Mouse (Mus musculus) liver, postnatal 0 days (tissue): ENCODE results near the gene Pecam1. TPM values are rescaled to one million over a fixed set of nuclear protein-coding genes. Genes with fewer than 3 reads are reported as not detected.

ENCODE experiments used
- ATAC-seq: fragments of 200-750 bp; cut with Nextera tagmentation; 2 replicates; pipeline ENCODE4 v1.8.0; 2017; ENCODE audit warnings: mild to moderate bottlenecking, moderate library complexity
- DNase-seq: peaks from one replicate; pipeline ENCODE4 v3.0.0-alpha.2; 2016
- H3K27ac ChIP-seq: fragments of 300-500 bp; sonication (generic); 2 replicates; pipeline ENCODE4 v1.5.1; 2014; ENCODE audit warnings: antibody characterized with exemption, moderate library complexity, mild to moderate bottlenecking, low read depth
- H3K27me3 ChIP-seq: fragments of 300-500 bp; sonication (generic); 2 replicates; pipeline ENCODE4 v1.6.1; 2014; ENCODE audit warnings: low read length, control low read depth, mixed read lengths; ENCODE audit not compliant: insufficient read depth
- H3K36me3 ChIP-seq: fragments of 300-500 bp; sonication (generic); replicated peaks from 2 replicates; pipeline ENCODE4 v1.6.1; 2014; ENCODE audit warnings: mild to moderate bottlenecking, control low read depth, low read length, moderate library complexity, mixed read lengths; ENCODE audit not compliant: insufficient read depth
- H3K4me1 ChIP-seq: fragments of 300-500 bp; sonication (generic); 2 replicates; pipeline ENCODE4 v1.6.1; 2014; ENCODE audit warnings: antibody characterized with exemption, mild to moderate bottlenecking, control low read depth; ENCODE audit not compliant: insufficient read depth
- H3K4me2 ChIP-seq: fragments of 300-500 bp; sonication (generic); 2 replicates; pipeline ENCODE4 v1.6.1; 2014; ENCODE audit warnings: low read depth, mild to moderate bottlenecking, low read length, moderate library complexity, mixed read lengths
- H3K4me3 ChIP-seq: fragments of 300-500 bp; sonication (generic); 2 replicates; pipeline ENCODE4 v1.5.1; 2014; ENCODE audit warnings: low read depth, low read length
- H3K9ac ChIP-seq: fragments of 300-500 bp; sonication (generic); replicated peaks from 2 replicates; pipeline ENCODE4 v1.6.1; 2014; ENCODE audit warnings: mild to moderate bottlenecking, moderate library complexity
- H3K9me3 ChIP-seq: fragments of 300-500 bp; sonication (generic); 2 replicates; pipeline ENCODE4 v1.6.1; 2016; ENCODE audit warnings: mild to moderate bottlenecking, control low read depth, low read length, mixed read lengths
- CTCF ChIP-seq: sonication (generic); IDR thresholded peaks from 2 replicates; pipeline ENCODE4 v1.5.1; 2016; ENCODE audit warnings: antibody characterized with exemption, low read depth
- EP300 ChIP-seq: IDR thresholded peaks from 2 replicates; pipeline ENCODE4 v1.6.1; 2016; ENCODE audit warnings: antibody characterized with exemption, low read depth, mild to moderate bottlenecking
- WGBS: fragments of 180-500 bp; shearing (Covaris S2); extraction: QIAGEN DNeasy Blood & Tissue Kit; methylation state at CpG from one replicate; pipeline ENCODE4 v1.1.7; 2014; ENCODE audit not compliant: insufficient replicate concordance; 5-methylcytosine and 5-hydroxymethylcytosine counted together
- polyA plus RNA-seq: library from polyadenylated mRNA; unstranded; fragments of >200 nt; fragmentation: Nextera tagmentation; extraction: Ambion mirVana; gene quantifications from 2 replicates; pipeline ENCODE4 v1.2.1, GENCODE M21; 2015

The Pecam1 gene
- polyA plus RNA-seq, 1 experiment from 2014 or later: 9.2 TPM

DNA sequence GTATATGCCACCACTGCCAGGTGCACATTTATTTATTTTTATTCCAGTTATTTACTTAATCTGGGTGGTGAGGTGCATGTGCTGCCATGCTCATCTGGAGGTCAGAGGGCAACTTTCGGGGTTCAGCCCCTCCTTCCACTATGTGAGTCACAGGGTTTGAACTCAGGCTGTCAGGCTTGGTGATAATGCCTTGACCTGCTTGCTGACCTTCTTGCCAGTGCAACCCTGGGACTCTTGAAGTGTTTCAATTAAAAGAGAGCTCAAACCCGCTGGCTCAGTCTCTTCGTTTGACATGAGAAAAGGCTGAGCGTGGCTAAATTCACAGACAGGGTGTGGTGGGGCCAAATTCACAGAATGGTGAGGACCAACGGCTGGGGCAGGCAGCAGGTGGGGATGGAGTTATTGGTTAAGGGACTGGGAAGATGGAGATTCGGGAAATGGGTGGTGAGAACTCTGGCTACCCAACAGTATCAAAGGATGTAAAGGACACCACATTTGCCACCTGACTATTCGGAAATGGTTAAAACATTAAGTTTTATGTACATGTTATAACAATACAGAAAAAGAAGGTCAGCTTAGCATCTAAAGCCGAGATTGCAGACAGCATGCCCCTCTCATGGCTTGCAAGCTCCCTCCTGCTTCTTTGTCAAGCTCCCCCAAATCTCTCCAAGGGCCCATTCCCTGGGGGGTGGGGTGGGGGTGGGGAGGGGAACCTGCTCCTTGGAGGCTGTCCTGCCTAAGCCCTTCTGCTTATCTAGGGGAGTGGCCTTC, 81.1 kb downstream of the Pecam1 start:
- H3K27me3 ChIP-seq: no peaks in the 10 kb centered on the region
- peaks cover 17% of the 10 kb centered on the region for H3K4me1 ChIP-seq
- TF ChIP-seq EP300 (no peak), CTCF (no peak)
- H3K9ac ChIP-seq: no peak overlapping the region
- H3K4me2 ChIP-seq: no peak overlapping the region
- no peak overlapping the region for H3K27ac ChIP-seq
- no peak for ATAC-seq
- H3K36me3 ChIP-seq: no peaks in the 10 kb centered on the region; the same call in 1 of the 2 replicates
- 64% methylated on average over 8 of the region's 8 CpGs for WGBS
- H3K4me3 ChIP-seq: no peak overlapping the region
- DNase-seq: no peak
- H3K9me3 ChIP-seq: no peaks in the 10 kb centered on the region

DNA sequence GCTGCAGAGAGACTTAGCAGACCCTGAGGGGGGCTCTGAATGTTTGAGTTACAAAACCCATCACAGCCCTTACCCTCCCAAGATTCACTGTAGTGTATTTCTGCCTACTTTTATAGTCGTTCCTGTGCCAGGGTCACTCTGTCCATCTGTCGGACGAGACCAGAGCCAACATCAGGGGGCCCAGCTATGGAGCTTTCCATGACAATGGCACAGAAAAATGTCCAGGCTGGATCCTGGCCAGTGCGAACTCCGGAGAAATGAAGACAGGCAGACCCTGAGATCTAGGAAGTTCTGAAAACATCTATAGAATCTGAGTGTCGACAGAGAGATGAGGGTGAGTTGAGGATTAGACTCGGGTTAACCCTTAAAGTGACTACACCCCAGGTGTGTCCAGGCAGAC, 82.1 kb downstream of the Pecam1 start:
- WGBS: 71% methylated on average over 7 of the region's 7 CpGs
- Histone ChIP-seq H3K27ac (no peak overlapping the region), H3K4me3 (no peak overlapping the region), H3K4me2 (no peak overlapping the region), H3K9me3 (no peaks in the 10 kb centered on the region), H3K27me3 (no peaks in the 10 kb centered on the region), H3K36me3 (no peaks in the 10 kb centered on the region; the same call in 1 of the 2 replicates), H3K4me1 (peaks cover 13% of the 10 kb centered on the region), H3K9ac (no peak overlapping the region)
- ATAC-seq (no peak), DNase-seq (no peak)
- TF ChIP-seq CTCF (no peak), EP300 (no peak)

DNA sequence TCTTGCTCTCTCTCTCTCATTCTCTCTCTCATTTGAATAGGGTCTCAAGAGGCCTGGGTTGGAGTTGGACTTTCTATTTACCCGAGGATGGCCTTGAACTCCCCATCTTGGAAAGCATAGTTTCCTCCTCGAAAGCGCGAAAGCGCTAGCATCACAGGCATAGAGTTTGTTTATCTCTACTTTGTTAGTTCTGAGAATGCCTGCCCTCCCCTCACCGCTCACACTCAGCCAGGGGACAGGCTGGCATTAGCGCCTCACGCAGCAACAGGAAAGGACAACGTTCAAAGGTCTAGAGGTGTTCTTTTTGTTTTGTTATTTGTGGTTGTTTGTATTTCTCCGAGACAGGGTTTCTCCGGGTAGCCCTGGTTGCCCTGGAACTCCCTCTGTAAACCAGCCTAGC, 82.6 kb downstream of the Pecam1 start:
- H3K4me1 ChIP-seq: peaks cover 10% of the 10 kb centered on the region
- no peak overlapping the region for H3K4me3 ChIP-seq
- WGBS: 67% methylated on average over 11 of the region's 11 CpGs
- H3K9ac ChIP-seq: no peak overlapping the region
- no peak overlapping the region for H3K27ac ChIP-seq
- H3K27me3 ChIP-seq: no peaks in the 10 kb centered on the region
- TF ChIP-seq CTCF (no peak), EP300 (no peak)
- no peak overlapping the region for H3K4me2 ChIP-seq
- no peaks in the 10 kb centered on the region for H3K9me3 ChIP-seq
- DNase-seq: no peak
- no peaks in the 10 kb centered on the region for H3K36me3 ChIP-seq
- peak; percentile 45; the same call in 1 of the 2 replicates for ATAC-seq

DNA sequence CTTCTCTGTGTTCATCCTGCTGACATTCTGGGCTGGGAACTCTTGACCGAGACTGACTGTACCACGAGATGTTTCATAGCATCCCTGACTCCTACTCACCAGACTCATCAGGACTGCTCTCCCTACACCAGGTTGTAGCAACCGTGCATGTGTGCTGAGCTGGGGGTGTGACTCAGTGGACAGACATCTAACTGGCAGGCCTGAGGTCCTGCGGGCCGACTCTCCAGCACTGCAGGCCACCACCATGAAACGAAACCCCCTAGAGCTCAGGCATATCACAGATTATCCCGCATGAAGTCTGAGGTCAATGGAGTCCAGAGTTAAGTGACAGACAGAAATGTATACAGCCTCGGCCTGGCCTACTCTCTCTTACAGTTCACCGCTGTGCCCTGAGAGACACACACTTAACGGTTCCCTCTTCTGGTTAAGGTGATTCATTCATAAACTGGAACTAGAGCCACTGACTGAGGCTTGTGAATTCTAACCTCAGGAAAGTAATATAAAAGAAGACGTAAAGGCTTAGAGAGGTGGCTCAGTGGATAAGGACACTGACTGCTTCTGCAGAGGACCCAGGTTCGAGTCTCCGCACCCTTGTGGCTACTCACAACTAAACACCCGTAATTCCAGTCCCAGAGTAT, 83.8 kb downstream of the Pecam1 start:
- Histone ChIP-seq H3K9me3 (no peaks in the 10 kb centered on the region), H3K4me1 (peaks cover 10% of the 10 kb centered on the region), H3K9ac (no peak overlapping the region), H3K36me3 (peaks cover 1% of the 10 kb centered on the region; the same call in 1 of the 2 replicates), H3K27me3 (no peaks in the 10 kb centered on the region), H3K4me2 (no peak overlapping the region), H3K4me3 (no peak overlapping the region), H3K27ac (no peak overlapping the region)
- ATAC-seq (no peak), DNase-seq (no peak)
- WGBS: 79% methylated on average over 14 of the region's 14 CpGs
- TF ChIP-seq CTCF (no peak), EP300 (no peak)

DNA sequence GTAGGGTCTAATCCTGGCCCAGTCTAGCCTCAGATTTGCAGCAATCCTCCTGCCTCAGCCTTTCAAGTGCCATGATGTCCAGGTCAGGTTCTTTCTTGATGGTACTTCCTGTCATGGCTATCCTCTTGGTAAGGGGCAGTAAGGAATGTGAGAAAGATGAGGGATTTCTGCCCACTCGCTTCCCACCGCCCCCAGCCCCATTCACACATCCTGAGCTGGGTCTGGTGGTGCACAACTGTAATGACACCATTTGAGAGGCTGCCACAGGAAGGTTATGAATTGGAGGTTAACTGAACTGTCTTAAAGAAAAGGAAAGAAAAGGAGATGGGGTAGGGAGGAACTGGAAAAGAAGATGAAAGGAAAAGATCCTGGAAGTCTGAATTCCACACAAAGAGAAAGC, 84.6 kb downstream of the Pecam1 start:
- TF ChIP-seq EP300: no peak
- TF ChIP-seq CTCF: no peak
- H3K4me1 ChIP-seq: peaks cover 16% of the 10 kb centered on the region
- H3K27ac ChIP-seq: no peak overlapping the region
- no peak for DNase-seq
- no peak overlapping the region for H3K9ac ChIP-seq
- no peak for ATAC-seq
- peaks cover 4% of the 10 kb centered on the region; the same call in 1 of the 2 replicates for H3K36me3 ChIP-seq
- H3K9me3 ChIP-seq: no peaks in the 10 kb centered on the region
- no peak overlapping the region for H3K4me3 ChIP-seq
- no peaks in the 10 kb centered on the region for H3K27me3 ChIP-seq
- WGBS: 71% methylated on average over 2 of the region's 2 CpGs
- H3K4me2 ChIP-seq: no peak overlapping the region

DNA sequence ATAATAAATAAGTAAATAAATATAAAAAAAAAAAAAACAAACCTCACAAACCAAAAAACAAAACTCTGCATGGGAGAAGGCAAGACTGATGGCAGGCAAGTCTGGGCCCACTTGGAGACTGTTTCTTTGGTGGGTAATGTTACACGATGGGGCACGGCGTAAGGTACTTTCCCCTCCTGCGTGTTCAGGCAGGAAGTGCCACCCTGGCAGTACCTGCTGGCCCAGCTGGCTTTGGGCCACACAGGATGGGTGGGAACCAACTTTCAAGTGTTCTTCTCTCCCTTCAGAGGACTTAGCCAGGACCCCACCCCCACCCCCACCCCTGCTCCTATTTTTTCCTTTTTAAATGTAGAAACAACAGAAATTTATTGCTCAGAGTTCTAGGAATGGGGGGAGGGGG, 85.1 kb downstream of the Pecam1 start:
- H3K27me3 ChIP-seq: no peaks in the 10 kb centered on the region
- H3K4me3 ChIP-seq: no peak overlapping the region
- H3K9ac ChIP-seq: no peak overlapping the region
- ATAC-seq (no peak), DNase-seq (no peak)
- TF ChIP-seq EP300: no peak
- TF ChIP-seq CTCF: no peak
- H3K36me3 ChIP-seq: peaks cover 4% of the 10 kb centered on the region; the same call in 1 of the 2 replicates
- 73% methylated on average over 4 of the region's 4 CpGs for WGBS
- no peak overlapping the region for H3K4me2 ChIP-seq
- peaks cover 16% of the 10 kb centered on the region for H3K4me1 ChIP-seq
- H3K27ac ChIP-seq: no peak overlapping the region
- H3K9me3 ChIP-seq: no peaks in the 10 kb centered on the region
